Mouse (Mus musculus) ovary, postnatal 36 days (tissue): ENCODE data around the gene Galnt10.

Experiments
- DNase-seq: peaks from one replicate; pipeline ENCODE4 v3.0.0; 2022; ENCODE audit warnings: low spot score, mixed read lengths

Galnt10 gene

DNA sequence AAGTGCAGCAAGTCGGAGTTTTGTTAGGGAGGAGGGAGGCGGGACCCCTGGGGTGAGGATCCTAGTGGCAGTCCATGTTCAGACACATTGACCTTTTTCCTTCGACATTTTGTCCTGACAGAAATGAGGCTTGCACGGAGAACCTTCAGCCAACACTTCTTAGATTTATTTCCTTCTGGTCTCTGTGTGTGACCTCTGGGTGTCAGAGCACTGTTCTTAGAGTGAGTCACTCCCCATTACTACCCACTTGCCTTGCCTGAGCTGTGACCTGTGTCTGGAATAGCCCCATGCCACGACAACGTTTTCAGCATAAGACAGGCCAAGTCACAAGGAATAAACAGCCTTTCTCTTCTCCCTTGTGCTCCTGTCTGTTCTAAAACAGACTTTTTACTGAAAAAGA is 44.6 kb downstream of the Galnt10 start:
- DNase-seq: no peak

DNA sequence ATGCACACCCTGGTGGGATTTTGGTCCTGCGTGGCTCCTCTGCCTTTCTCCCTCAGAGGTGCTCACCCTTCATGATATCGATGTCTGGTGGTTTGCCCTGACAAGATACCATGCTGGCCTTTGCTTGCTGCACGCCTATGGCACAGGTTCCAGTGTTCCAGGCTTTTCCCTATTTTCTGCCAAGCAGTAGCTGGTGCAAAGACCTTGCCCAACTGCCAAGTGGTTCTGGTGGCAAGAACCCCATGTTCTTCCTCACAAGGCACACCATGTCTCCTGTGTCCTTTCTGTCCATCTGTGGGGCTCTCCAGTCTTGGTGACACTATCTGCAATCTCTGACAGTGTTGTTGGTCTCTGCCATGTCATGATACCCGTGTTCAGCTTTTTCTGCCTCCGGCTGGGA is 45.6 kb downstream of the Galnt10 start:
- no peak for DNase-seq

DNA sequence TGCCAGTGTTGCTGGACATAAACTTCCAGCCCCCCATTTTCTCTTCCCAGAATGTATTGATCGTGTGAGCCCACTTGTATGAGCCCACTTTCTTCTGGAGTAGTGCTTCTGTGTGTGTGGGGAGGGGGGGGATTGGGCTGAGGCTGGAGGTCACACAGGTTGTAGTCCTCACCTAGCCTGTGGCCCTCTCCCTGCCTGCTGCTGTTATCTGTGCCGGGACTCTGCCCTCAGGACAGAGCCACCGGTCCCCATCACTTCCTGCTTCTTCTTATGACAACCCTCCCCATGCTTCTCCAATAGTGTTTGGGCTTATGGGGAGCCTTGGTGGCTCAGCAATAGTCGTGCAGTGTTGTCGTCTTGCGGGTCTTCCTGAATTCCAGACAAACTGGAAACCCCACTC is 46.7 kb downstream of the Galnt10 start:
- DNase-seq: no peak

DNA sequence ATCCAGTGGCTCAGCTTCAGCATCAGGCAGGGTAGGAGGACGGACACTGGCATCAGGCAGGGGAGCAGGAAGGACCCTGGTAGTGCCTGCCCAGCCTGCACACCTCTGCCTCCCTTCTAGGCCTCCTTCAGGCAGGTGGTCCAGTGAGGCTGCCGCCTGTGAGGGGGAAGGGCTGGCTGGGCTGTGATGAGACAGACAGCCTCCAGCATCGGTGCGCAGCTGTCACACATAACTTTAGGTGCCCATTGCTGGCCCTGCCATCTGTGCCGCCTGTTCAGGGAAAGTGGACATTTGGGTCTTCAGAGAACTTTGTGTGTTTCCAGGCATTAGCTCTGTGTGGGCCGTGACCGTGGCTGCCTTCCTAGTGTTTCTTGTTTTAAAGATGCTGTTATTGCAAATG is 47.5 kb downstream of the Galnt10 start:
- DNase-seq: no peak

DNA sequence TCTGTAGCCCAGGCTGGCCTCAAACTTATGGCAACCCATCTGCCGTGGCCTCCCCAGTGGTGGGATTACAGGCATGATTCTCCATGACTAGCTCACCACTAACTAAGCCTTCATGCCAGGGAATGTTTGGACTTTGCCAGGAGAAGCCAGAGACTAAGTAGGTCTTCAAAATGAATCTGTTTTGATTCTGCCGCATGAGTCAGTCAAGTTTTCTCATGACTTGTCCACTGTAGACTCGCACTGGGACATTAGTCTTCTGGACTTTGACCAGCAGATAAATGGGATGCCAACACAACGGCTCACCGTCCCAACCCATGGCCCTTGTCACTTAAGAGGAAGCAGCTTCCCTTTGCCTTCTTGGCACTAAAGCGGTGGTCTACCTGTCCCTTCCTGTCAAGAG is 49.2 kb downstream of the Galnt10 start:
- DNase-seq: no peak

DNA sequence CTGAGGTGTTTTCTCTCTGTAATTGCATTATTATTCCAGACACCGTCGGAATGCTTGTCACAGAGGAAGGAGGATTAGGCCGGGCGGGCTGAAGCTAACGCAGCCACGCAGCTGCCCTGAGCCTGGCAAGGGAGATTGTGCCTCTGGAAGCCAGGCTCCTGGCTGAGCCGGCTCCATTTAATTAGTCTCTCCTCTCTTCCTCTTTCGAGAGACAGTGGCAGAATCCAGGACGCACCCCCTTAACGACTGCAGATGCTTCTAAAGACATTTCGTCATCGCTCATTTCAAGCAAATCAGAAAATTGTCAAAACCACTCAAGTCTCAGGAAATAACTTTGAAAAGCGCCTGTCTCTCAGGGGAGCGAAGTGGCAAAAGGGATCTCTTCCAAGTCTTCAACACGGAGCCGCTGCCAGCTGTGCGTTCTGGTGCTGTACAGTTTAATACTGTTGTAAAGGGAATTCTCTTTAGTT is 51.0 kb downstream of the Galnt10 start:
- no peak for DNase-seq

DNA sequence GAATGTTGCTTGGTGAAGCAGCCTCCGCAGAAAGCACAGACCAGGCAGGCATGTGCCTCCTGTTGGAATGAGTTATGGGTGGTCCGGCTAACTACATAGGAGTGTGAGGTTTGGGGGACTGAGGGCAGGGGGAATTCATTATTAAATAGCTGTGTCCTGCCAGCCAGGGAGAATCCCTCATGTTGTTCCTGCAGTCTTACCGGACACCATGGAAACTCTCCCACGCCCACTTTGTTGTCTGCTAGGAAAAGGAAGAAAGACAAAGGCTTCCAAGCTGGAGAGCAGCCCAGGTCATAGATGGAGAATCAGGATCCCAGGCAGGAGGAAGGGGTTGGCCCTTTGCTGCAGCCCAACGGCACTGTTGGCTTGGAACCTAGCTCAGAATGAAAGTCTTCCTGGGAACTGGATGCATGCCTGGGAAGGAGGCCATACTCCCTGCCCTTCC is 51.6 kb downstream of the Galnt10 start:
- DNase-seq: no peak

DNA sequence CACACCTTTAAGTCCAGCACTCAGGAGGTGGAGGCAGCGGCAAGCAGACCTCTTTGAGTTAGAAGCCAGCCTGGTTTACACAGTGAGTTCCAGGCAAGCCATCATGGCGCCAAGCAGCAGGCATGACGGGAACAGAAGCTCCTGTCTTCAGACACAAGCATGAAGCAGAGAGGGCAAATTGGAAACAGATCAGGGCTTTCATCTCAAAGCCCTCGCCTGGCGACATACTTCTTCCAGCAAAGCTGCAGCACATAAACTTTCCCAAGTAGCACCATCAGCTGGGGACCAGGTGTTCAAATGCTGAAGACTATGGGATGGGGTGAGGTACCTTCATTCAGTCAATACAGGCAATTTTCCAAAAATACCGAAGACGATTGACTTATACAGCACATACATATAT is 54.9 kb downstream of the Galnt10 start:
- DNase-seq: no peak

DNA sequence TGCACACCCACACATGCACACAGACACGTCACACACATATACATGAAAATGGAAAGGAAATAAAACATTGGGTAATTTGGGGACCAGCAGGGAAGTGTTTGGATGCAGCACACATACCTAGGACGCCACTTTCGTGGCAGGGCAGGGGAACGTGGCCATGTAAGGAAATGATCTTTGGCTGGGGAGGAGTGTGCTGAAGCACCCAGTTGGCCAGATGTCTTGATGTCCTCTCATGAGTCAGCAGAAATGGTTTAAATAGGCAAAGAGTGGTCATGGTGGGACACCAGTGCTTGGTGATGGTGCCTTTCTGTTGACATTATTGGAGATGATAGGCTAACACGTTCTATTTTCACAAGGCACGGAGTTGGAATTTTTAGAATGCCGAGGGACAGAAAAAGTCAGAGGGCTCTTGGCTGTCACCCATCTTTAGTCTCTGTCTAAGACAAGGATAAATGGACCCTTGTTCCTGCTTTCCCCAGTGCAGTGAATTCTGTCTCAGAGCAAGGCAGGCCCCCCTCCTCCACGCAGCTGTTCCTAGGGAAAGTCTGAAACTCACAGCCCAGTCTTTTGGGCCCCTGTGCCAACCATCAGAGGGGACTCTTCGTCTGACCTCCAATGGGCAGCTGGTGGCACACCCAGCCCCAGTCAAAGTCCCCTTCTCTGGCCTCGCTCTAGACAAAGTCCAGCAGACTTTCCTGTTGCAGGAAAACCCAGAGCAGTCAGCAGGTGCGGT is 56.1 kb downstream of the Galnt10 start:
- no peak for DNase-seq

DNA sequence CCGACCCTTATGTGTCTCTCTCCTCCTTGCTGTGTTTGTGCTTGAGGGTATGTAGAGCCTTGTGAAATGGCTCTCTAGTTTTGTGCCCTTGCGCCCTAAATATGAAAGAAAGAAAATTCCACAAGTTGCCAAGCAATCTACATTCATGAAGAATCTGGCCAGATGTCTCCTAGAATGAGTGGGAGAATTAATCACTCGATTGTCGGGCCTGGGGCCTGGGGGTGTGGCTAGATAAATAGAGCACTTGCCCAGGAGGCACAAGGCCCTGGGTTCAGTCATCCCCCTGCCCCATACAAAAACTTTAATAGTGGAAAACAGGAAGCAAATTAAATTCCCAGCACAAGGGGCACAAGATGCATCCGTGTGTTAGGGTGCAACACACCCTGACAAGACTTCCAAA is 56.7 kb downstream of the Galnt10 start:
- DNase-seq: no peak

DNA sequence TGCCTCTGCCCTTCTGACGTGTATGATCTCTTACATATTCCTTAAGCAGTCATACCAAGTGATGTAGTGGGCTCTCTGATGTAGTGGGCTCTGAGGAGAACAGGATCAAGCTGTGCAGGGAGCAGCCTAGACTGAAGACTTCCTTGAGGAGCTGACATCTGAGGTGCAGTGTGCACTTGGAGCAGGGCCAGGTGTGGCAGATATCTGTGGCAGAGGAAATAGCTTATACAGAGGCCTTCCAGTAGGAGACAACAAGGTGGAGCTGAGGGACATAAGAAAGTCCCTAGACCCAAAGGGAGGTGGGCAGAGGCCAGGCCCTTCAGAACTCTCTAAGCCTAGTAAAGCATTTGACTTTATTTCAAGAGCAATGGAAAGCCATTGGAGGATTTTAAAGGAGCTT is 61.4 kb downstream of the Galnt10 start:
- no peak for DNase-seq

DNA sequence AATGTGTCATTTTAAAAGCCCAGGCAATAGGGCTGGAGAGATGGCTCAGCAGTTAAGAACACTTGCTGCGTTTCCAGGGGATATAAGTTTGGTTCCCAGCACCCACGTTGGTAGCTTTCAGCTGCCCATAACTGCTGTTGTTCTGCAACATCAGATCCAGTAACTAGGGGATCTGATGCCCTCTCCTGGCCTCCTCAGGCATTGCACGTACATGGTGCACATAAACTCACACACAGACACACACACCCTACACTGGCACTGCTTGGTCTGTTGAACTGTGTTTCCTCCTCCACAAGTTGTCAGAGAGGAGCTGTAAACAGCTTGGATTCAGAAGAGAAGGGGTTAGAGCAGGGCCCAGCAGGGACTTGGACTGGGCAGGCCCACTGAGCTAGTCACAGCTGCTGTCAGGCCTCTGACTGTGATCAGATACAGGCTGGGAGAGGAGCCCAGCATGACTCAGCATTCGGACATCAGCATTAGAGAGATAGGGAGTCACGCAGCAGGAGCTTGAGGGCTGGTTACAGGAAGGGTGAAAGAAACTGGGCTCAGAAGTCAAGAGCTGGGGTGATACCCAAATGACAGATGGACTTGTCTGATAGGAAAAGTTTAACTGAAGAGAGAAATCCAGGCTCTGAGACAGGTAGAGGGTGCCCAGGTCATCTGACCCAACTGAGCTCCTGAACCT is 62.0 kb downstream of the Galnt10 start:
- no peak for DNase-seq

DNA sequence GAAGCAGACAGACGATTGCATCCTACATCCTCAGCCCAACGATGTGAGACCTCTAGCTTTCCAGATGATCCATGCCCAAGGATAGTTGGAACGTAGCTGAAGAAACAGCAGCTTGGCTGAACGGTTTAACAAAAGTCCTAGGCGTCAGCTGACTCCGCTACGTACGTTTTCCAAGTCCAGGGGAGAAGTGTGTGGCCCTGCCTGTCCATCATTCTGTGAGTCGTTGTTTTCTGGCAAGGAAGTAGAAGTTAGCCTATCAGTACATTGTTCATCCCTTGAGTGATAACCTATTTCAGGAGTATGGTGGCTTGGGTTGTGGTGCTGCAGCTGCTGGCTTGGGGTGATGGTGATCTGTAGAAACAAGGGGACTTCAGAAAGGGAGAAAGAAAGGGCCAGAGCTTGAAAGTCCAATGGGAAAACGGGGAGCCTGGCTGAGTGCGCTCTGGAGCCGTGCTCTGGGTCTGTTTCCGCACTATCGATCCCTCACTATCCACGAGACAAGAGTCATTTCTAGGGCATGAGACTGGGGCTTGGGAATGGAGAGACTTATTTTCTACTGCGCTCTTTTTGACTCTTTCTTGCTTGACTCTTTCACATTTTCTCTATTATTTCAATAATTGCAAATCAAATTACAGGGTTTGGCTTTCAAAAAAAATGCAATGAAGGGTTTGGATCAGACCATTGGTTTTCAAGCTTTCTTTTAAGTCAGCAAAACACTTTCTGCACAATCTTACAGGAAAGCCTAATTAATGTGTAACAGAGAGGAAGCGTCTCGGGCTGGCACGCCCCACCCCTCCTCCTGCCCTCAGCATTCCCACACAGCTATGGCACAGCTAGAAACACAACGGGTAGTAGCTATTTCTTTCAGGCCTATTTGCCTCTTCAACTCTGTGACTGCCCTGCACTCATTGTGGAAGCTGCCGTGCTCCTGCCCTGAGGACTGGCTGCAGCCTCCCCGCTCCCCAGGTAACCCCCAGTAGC is 63.2 kb downstream of the Galnt10 start:
- DNase-seq: no peak

DNA sequence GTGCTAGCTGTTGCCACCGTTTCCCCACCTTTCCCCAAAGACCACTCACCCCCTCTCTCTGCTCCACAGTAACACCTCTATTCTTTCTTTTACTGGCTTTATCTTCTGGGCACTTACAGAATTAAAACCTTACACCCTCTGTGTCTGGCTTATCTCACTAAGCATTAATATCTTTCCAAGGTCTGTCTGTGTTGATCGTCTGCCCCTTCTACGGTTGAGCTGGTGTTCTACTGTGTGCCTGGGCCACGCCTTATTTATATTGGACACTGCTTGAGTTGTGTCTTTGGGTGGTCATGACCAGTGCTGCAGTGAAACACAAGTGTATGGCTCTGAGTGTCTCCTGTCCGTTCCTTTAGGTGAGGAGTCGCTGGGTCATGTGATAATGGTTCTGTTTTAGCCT is 68.7 kb downstream of the Galnt10 start:
- DNase-seq: no peak

DNA sequence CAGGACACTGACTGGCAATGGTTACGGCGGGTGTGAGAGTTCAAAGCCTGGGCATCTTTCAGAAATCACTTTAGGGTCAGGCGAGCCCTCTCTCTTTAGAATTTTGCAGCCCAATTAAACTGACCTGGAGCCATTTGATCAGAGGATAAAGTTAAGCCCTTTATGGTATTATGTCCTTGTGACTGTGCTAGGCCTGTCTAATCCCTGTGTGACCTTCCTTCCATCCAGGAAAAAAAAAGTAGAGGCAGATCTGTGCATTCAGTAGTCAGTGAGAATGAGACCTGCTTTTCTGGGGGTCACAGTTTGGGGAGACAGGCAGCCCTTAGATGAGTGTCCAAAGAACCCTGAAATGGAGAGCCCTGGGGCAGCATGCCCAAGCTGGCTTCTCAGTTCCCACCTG is 71.5 kb downstream of the Galnt10 start:
- DNase-seq: no peak

DNA sequence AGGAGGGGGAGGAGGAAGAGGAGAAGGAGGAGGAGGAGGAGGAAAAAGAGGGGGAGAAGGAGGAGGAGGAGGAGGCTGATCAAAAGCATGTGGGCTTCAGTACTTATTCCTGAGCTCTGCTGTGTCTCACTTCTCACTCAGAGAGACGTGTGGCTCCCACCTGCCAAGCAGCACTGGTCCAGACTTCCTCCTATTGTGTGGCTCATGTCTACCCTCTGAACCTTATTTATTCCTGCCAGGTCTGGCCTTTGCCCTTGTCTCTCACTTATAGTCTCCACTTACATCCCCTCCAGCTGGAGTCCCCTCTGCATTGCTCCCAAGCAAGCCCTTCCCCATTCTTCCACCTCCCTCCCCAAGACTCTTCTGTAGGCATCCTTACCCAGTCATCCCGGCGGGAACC is 72.2 kb downstream of the Galnt10 start:
- no peak for DNase-seq

DNA sequence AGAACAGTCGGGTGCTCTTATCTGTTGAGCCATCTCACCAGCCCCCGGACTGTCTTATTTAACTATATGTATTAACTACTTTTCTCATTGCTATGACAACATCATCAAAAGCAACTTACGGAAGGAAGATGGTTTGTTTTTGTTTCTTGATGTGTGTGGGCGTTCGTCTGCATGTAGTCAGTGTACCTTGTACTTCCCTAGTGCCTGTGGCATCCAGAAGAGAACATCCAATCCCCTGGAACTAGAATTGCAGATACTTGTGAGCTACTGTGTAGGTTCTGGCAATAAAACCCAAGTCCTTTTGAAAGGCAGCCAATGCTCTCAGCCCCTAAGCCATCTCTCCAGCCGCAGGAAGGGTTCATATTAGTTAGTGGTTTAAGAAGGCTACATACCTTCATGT is 72.8 kb downstream of the Galnt10 start:
- DNase-seq: no peak

DNA sequence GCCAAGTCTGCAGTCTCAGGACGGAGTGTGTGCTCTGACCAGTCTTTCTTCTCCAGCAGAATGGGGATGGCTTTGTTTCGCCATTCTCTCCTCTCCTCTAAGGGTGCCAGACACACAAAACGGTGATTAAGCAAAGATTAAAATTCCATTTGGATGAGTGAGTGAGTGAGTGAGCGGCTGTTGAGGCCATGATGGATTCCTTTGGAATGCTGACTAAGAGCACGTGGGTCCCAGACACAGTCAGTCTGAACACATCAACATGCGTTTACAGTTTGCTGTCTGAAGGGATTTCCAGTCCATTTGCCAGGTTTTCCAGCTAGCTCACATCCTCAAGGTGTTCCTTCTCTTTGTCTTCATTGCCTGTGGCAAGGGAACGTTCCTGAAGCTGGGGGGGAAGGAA is 74.4 kb downstream of the Galnt10 start:
- no peak for DNase-seq

DNA sequence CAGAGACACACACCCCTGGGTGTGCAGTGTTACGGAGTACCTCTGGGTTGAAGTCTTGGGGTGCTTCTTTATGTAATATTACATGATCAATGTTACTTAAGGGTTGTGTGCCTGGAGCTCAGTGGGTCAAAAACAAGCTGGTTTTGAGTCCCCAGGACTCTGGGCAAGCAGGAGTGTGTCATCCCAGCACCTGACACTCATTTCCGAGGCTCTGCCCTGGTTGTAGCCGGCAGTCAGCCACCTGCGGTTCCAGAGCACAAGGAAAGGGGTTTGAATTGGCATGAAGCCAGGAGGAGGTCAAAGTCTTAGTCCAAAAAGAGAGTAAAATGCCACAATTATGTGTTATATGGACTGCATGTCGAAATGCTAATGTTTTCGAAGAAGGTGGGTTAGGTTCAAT is 74.8 kb downstream of the Galnt10 start:
- DNase-seq: no peak

DNA sequence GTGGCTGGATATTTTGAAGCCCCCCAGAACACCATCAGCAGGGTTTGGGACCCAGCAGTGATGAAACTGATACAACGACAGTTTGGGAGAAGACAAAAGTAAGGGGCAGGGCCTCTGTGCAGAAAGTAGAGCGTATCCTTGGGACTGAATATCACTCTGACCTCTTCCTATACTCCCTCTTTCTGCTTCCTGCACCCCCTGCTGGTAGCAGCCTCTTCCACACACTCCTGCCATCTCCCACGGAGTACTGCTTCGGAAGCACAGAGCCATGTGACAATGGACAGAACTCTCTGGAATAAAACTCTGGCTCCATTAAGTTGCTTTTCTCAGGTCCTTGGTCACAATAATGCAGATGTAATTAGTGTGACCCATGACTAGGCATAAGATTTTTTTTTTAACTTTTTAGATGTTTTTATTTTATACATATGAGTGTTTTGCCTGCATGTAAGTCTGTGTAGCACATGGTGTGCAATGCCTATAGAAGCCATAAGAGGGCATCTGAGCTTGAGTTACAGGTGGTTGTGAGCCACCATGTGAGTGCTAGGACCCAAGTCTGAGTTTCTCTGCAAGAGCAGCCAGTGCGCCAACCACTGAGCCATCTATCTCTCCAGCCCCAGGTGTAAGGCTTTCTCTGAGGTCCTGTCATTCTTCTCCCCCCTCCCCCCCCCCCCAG is 79.7 kb downstream of the Galnt10 start:
- DNase-seq: peak; percentile 36

DNA sequence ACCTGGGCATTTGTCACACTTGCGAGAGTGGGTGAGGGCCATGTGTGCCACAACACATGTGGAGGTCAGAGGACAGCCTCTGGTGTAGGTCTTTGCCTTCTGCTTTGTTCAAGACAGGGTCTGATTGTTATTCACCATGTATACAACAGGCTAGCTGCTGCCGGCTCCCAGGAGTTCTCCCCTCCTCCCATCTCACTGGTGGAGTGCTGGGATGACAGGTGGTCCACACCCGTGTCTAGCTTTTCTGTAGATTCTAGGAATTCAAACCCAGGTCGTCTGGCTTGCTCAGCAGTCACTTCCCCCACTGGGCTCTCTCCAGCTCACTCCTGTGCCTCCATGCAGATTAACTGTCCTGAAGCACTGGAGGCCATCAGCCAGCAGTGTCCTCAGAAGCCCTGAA is 80.7 kb downstream of the Galnt10 start:
- DNase-seq: no peak
